Mouse (Mus musculus) liver, adult 2 months (tissue): ENCODE measurements around the gene Fam193a.

ENCODE experiments used
- CTCF ChIP-seq: fragments of 200-500 bp; IDR thresholded peaks from 2 replicates; pipeline ENCODE4 v1.5.1; 2011; ENCODE audit warnings: low read depth, low read length, control low read depth
- POLR2A ChIP-seq: fragments of 200-500 bp; IDR thresholded peaks from 2 replicates; pipeline ENCODE4 v1.6.1; 2011; ENCODE audit warnings: low read length, control low read depth; ENCODE audit not compliant: insufficient read depth; ENCODE audit errors: extremely low read depth

DNA sequence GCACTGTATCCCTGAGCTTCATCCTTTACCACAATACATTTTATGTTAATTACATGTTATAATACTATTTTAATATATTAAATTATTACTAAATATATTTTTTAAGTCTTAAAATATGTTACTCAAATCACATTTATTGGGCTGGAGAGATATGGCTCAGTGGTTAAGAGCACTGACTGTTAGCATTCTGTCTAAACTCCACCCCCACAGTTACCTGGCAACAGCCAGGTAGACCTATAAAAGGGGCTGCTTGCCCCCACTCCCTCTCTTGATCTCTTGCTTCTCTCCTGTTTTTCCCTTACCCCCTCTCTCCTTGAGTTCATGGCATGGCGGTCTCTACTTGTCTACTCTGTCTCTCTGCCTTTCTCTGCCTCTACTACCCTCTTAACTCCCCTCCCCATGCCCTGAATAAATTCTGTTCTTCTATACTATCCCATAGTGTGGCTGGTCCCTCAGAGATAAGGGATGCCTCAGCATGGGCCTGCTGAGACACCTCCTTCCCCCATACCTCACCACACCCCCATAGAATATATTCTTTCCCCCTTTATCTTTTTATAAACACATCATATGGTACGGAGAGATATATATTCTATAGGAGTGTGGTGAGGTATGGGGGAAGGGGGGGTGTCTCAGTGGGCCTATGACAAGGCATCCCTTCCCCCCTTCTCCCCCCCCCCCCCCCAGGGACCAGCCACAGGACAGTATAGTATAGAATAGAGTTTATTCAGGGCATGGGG, 98.5 kb downstream of the Fam193a start:
- TF ChIP-seq CTCF (no peak), POLR2A (no peak)
